Comparison of ENCODE assay signal across 8 mouse cellular contexts in the genomic region with DNA sequence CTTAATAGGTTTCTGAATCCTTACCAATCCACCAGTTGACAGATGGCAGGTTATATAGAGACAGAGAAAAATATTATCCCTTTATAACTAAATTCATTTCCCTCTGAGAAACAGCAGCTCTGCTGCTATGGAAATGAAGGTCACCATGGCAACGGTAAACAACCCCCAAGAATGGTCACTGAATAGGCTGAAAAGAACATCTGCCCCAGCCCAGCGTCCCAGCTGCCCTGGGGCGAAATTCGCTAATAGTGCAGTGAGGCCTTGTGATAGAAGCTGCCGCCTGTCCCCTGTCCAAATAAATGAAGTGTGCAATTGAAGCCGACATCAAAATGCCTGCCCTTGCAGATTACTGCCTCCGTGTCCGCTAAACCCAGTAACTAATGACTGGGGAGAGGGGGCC.
DNase-seq lines count a peak whose midpoint lies in the region; ATAC-seq lines count a peak whose summit lies in the region.
"Had no signal": no experiment of that assay in that cellular context is flagged by ENCODE, and none has a peak within 500 bp of the region (broad histone marks: within the 10 kb centered on the region; RNA-seq: fewer than 3 reads in every experiment).

No protein-coding gene starts in this region.

- H3K4me2 ChIP-seq in hindbrain, embryonic 12.5 days (replicated peaks) = peak overlapping the region; percentile 24
- peak overlapping the region; percentile 37 for H3K4me2 ChIP-seq in midbrain, embryonic 12.5 days (replicated peaks)
- no peak overlapping the region for H3K4me2 ChIP-seq in liver, embryonic 12.5 days
- H3K4me2 ChIP-seq: limb, embryonic 15.5 days had no signal

- H3K9ac ChIP-seq in hindbrain, embryonic 12.5 days = no peak overlapping the region
- H3K9ac ChIP-seq in midbrain, embryonic 12.5 days (replicated peaks) = no peak overlapping the region
- no peak overlapping the region for H3K9ac ChIP-seq in liver, embryonic 12.5 days
- H3K9ac ChIP-seq: limb, embryonic 15.5 days had no signal

- H3K27ac ChIP-seq in hindbrain, embryonic 12.5 days = peak overlapping the region; percentile 55
- peak overlapping the region; percentile 89 for H3K27ac ChIP-seq in midbrain, embryonic 12.5 days (replicated peaks)
- H3K27ac ChIP-seq in liver, embryonic 12.5 days = no peak overlapping the region
- H3K27ac ChIP-seq: limb, embryonic 15.5 days had no signal

- DNase-seq in right cerebral cortex, adult 18-20 months = peak; percentile 50
- no peak for DNase-seq in right cerebral cortex, postnatal 14 days
- DNase-seq in yolk sac, embryonic 10.5 days (ENCODE audit: low spot score) = no peak

- peaks cover 86% of the 10 kb centered on the region for H3K4me1 ChIP-seq in hindbrain, embryonic 12.5 days
- peaks cover 85% of the 10 kb centered on the region for H3K4me1 ChIP-seq in midbrain, embryonic 12.5 days
- H3K4me1 ChIP-seq in liver, embryonic 12.5 days = peaks cover 12% of the 10 kb centered on the region

- H3K4me3 ChIP-seq in hindbrain, embryonic 12.5 days = no peak overlapping the region
- no peak overlapping the region for H3K4me3 ChIP-seq in midbrain, embryonic 12.5 days
- H3K4me3 ChIP-seq in liver, embryonic 12.5 days = no peak overlapping the region
- H3K4me3 ChIP-seq: limb, embryonic 15.5 days had no signal

- peak; percentile 85 for ATAC-seq in hindbrain, embryonic 12.5 days (ENCODE audit: low FRiP score)
- ATAC-seq in midbrain, embryonic 12.5 days (ENCODE audit: low FRiP score, low read depth) = peak; percentile 88
- ATAC-seq in erythroblast, adult 5-6 weeks (replicated peaks; ENCODE audit: low FRiP score, poor library complexity, severe bottlenecking) = no peak
- ATAC-seq in liver, embryonic 12.5 days = no peak

- 17% methylated on average over 8 of the region's 8 CpGs for WGBS in hindbrain, embryonic 12.5 days
- WGBS in midbrain, embryonic 12.5 days = 3% methylated on average over 8 of the region's 8 CpGs
- 75% methylated on average over 8 of the region's 8 CpGs for WGBS in liver, embryonic 12.5 days (ENCODE audit: insufficient replicate concordance)

- no peaks in the 10 kb centered on the region for H3K36me3 ChIP-seq in hindbrain, embryonic 12.5 days
- H3K36me3 ChIP-seq in midbrain, embryonic 12.5 days = no peaks in the 10 kb centered on the region
- H3K36me3 ChIP-seq in liver, embryonic 12.5 days = no peaks in the 10 kb centered on the region
- H3K36me3 ChIP-seq: limb, embryonic 15.5 days had no signal

- H3K27me3 ChIP-seq in hindbrain, embryonic 12.5 days = no peaks in the 10 kb centered on the region
- no peaks in the 10 kb centered on the region; the same call in 1 of the 2 replicates for H3K27me3 ChIP-seq in midbrain, embryonic 12.5 days
- no peaks in the 10 kb centered on the region for H3K27me3 ChIP-seq in liver, embryonic 12.5 days (replicated peaks)
- H3K27me3 ChIP-seq: limb, embryonic 15.5 days had no signal

- no peaks in the 10 kb centered on the region for H3K9me3 ChIP-seq in hindbrain, embryonic 12.5 days (replicated peaks)
- no peaks in the 10 kb centered on the region for H3K9me3 ChIP-seq in midbrain, embryonic 12.5 days
- no peaks in the 10 kb centered on the region for H3K9me3 ChIP-seq in liver, embryonic 12.5 days (replicated peaks)
- H3K9me3 ChIP-seq: limb, embryonic 15.5 days had no signal

Comparison
In these comparisons a context has a peak if more than half of its experiments do, and no peak if none do; other contexts are left out.
1. ATAC-seq: peak in hindbrain, embryonic 12.5 days (single experiment) and midbrain, embryonic 12.5 days (single experiment); none in erythroblast, adult 5-6 weeks (single experiment) and liver, embryonic 12.5 days (single experiment).